Mouse (Mus musculus) embryonic facial prominence, embryonic 10.5 days (tissue): Measurements from ENCODE around the gene Defb48. TPM values are rescaled to one million over a fixed set of nuclear protein-coding genes. Genes with fewer than 3 reads are reported as not detected.

Experiments
- DNase-seq: peaks from one replicate; pipeline ENCODE4 v3.0.0-alpha.2; 2017; ENCODE audit warnings: low spot score
- H3K27ac ChIP-seq: fragments of 300-500 bp; sonication (generic); replicated peaks from 2 replicates; pipeline ENCODE4 v1.5.1; 2016; ENCODE audit warnings: mild to moderate bottlenecking
- H3K27me3 ChIP-seq: fragments of 300-500 bp; sonication (generic); replicated peaks from 2 replicates; pipeline ENCODE4 v1.6.1; 2016; ENCODE audit warnings: low read depth, mild to moderate bottlenecking; ENCODE audit not compliant: poor library complexity, severe bottlenecking
- H3K36me3 ChIP-seq: fragments of 300-500 bp; sonication (generic); replicated peaks from 2 replicates; pipeline ENCODE4 v1.6.1; 2016; ENCODE audit warnings: mild to moderate bottlenecking, moderate library complexity
- H3K4me1 ChIP-seq: fragments of 300-500 bp; sonication (generic); 2 replicates; pipeline ENCODE4 v1.6.1; 2016
- H3K4me3 ChIP-seq: fragments of 300-500 bp; sonication (generic); 2 replicates; pipeline ENCODE4 v1.5.1; 2016; ENCODE audit warnings: mild to moderate bottlenecking, moderate library complexity
- H3K9me3 ChIP-seq: fragments of 300-500 bp; sonication (generic); 2 replicates; pipeline ENCODE4 v1.6.1; 2016; ENCODE audit warnings: mild to moderate bottlenecking
- WGBS: fragments of 180-500 bp; shearing (Covaris S2); methylation state at CpG from one replicate; pipeline ENCODE4 v1.1.7; 2016; 5-methylcytosine and 5-hydroxymethylcytosine counted together
- polyA plus RNA-seq: library from polyadenylated mRNA; unstranded; fragments of >200 nt; fragmentation: Nextera tagmentation; extraction: Ambion mirVana; gene quantifications from 2 replicates; pipeline ENCODE4 v1.2.1, GENCODE M21; 2016

Defb48 gene
- polyA plus RNA-seq = not detected in 2 replicates

DNA sequence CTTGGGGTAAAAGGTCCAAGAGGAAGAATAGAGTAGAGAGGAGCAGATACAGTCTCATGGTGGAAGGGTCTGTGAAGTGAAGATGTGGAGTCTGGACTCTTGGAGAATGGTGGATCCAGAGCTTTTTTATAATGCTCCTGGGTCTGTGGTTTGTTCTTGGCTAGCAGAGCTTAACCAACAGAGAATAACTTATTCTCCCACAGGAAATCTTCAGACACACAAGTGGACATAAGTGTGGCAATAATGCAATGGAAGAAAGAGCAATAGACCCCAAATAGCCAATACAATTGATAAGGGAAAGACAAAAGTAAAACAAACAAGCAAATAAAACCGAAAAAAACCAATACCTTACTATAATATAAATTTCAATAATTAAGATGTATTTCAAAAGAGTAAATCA, at the start of gene Defb48:
Gene Defb48, minus strand, starts transcription at position 101 of the 400 bp plus-strand sequence.
- WGBS = 70% methylated on average over 1 of the region's 1 CpGs
- DNase-seq = no peak

DNA sequence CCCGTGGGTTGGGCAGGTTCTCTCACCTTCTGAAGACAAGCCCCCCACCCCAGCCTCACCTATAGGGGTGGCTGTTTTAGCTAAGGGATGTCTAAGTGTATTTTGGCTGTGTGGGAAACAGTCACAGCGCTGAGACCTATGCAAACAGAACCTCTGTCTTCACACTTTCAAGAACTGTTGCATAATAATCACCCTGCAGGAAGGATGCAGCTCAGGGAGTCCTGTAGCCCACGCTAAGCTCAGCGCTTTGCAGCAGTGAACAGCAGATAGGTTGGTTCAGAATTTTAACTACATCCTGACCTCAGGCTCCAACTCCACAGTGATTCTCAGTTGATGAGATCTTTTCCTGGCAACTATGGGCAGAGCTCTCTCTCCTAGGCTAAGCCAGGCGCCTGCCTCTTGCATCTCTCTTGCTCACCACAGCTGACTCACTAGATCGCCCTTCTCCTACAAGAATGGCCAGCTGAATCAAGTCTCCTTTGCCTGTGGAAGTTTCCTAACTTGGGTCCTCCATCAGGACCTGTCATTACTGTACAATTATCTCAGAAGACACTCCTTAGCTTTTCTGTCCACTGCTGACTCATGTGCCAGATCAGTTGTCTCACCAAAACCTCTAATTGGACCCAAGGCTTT, 36.3 kb upstream of the Defb48 start:
- DNase-seq = no peak
- H3K9me3 ChIP-seq = no peaks in the 10 kb centered on the region
- no peak overlapping the region for H3K27ac ChIP-seq
- no peak overlapping the region for H3K4me3 ChIP-seq
- 56% methylated on average over 6 of the region's 6 CpGs for WGBS
- no peaks in the 10 kb centered on the region for H3K36me3 ChIP-seq
- H3K4me1 ChIP-seq = no peaks in the 10 kb centered on the region
- H3K27me3 ChIP-seq = no peaks in the 10 kb centered on the region

More for the DNA sequence above, at the start of gene Defb48:
- no peak within 1 kb of the TSS for H3K4me3 ChIP-seq
- no peaks in the 10 kb centered on the region for H3K36me3 ChIP-seq
- H3K4me1 ChIP-seq = no peaks in the 10 kb centered on the region
- H3K9me3 ChIP-seq = no peaks in the 10 kb centered on the region
- no peaks in the 10 kb centered on the region for H3K27me3 ChIP-seq
- no peak within 1 kb of the TSS for H3K27ac ChIP-seq

DNA sequence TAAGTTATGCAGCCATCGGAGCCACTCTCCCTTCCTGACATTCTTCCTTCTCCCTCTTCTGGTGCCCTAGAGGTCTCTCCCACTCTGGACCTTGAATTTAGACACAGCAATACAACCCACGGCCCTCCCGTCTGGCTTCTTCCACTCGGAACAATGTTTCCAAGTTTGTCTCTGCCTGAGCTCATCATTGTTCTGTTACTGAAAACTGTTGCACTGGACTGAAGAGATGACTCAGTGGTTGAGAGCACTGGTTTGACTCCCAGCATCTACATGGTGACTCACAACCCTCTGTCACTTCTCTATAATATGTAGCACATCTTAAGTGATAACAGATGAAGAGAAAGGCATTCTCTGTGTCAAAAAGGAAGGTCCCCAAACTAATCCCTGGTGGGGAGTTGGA, 30.4 kb upstream of the Defb48 start:
- no peak overlapping the region for H3K4me3 ChIP-seq
- H3K4me1 ChIP-seq = no peaks in the 10 kb centered on the region
- no peaks in the 10 kb centered on the region for H3K27me3 ChIP-seq
- H3K36me3 ChIP-seq = no peaks in the 10 kb centered on the region
- H3K9me3 ChIP-seq = no peaks in the 10 kb centered on the region
- DNase-seq = no peak
- H3K27ac ChIP-seq = no peak overlapping the region
- WGBS = 86% methylated on average over 4 of the region's 4 CpGs

DNA sequence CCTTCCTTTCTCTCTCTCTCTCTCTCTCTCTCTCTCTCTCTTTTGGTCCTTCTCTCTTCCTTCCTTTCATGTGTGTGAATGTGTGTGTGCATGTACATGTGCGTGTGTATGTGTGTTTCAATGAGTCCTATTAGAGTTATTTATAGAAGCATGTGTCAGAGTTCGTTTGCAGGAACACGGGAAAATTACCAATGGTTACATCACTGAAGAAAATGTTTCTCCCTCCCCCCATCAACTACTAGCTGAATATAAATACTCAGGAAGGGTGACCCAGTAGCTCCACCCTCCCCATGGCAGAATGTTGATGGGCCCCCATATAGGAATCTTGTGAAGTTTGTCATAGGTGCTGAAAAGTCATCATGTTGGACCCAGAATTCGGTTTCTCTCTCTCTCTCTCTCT, 28.8 kb upstream of the Defb48 start:
- no peak overlapping the region for H3K4me3 ChIP-seq
- 87% methylated on average over 4 of the region's 4 CpGs for WGBS
- no peaks in the 10 kb centered on the region for H3K27me3 ChIP-seq

DNA sequence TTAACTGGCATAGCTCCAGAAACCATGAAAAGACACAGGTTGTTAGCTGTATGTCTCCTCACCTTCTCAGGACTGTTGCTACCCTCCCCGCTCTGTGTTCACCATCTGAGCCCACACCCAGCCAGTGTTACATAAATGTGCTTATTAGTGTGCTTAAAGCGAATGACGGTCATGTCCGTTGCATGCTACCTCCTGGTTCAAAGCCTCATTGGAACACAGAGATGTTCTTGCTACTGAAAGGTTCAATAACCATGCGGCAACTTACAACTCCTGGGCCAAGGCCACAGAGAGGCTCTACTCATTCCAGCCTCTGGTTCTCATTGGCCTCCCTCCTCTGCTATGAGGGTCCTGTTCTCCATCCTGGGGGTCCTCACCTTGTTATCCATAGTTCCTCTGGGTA, 27.2 kb upstream of the Defb48 start, which contains the start of gene Defb43:
Gene Defb43, plus strand, starts transcription at position 301 of the 400 bp plus-strand sequence.
- 95% methylated on average over 5 of the region's 5 CpGs for WGBS
- Histone ChIP-seq H3K27me3 (no peaks in the 10 kb centered on the region), H3K4me3 (no peak within 1 kb of the TSS), H3K9me3 (no peaks in the 10 kb centered on the region), H3K27ac (no peak within 1 kb of the TSS), H3K4me1 (no peaks in the 10 kb centered on the region), H3K36me3 (no peaks in the 10 kb centered on the region)
- no peak for DNase-seq

More for the DNA sequence above, 28.8 kb upstream of the Defb48 start:
- no peak for DNase-seq
- no peaks in the 10 kb centered on the region for H3K36me3 ChIP-seq
- H3K27ac ChIP-seq = no peak overlapping the region
- H3K4me1 ChIP-seq = no peaks in the 10 kb centered on the region
- no peaks in the 10 kb centered on the region for H3K9me3 ChIP-seq

DNA sequence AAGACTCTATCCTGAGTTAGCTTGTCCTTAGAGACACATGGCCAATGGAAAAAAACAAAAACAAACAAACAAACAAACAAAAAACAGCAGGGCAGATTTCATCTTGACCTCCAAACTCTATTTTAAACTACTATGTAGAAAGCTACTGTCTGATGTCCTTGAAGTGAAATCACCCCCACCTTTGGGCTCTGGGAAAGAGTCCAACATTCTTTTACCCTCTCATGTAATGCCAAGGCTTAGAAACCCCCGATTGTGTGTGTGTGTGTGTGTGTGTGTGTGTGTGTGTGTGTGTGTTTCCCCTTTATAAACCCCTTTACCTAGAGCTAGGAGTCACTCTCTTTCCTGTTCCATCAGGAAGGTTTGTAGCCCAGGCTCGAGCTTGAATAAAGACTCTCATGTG, 18.3 kb upstream of the Defb48 start:
- Histone ChIP-seq H3K27ac (no peak overlapping the region), H3K4me3 (no peak overlapping the region), H3K4me1 (no peaks in the 10 kb centered on the region), H3K9me3 (no peaks in the 10 kb centered on the region), H3K36me3 (no peaks in the 10 kb centered on the region), H3K27me3 (no peaks in the 10 kb centered on the region)
- 77% methylated on average over 2 of the region's 2 CpGs for WGBS
- no peak for DNase-seq

DNA sequence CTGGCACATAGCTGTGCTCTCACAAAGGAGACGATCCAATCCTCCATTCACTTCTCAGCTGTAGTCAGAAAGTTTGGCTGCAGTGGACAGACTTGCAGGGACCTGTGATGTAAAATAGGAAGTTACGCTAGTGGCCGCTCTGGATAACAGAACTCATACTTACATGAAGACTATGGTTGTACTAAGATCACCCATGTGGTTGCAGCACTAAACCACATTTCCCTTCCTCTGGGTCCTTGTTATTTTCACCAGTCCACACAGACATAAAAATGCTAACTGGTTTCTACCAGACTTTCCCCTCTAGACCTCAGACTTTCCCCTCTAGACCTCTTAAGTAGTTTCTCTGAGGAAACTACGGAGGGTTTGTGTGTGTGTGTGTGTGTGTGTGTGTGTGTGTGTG, 14.7 kb upstream of the Defb48 start:
- 90% methylated on average over 4 of the region's 4 CpGs for WGBS
- Histone ChIP-seq H3K9me3 (no peaks in the 10 kb centered on the region), H3K27ac (no peak overlapping the region), H3K4me1 (no peaks in the 10 kb centered on the region), H3K4me3 (no peak overlapping the region), H3K36me3 (no peaks in the 10 kb centered on the region), H3K27me3 (no peaks in the 10 kb centered on the region)
- DNase-seq = no peak

DNA sequence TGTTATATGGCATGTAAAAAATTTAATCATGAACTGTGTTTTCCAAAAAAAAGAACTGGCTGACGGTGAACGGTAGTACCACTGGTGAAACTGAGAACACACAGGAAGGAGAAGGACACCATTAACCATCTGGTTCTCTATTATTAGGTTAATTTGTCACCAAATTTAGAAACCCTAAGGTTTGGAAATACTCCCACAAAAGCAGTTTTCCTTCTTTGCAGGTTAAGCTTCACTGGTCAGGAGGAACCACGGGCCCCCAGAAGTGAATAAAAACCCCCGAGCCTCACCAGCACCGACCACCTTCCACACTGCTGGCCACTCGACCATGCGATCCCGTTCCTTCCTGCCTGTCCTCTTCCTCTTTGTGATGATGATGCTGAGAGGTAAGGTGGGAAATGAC, 13.5 kb upstream of the Defb48 start, which contains the start of gene Defb47:
Gene Defb47, plus strand, starts transcription at position 301 of the 400 bp plus-strand sequence.
- 90% methylated on average over 8 of the region's 8 CpGs for WGBS
- peaks cover 7% of the 10 kb centered on the region; the same call in 1 of the 2 replicates for H3K4me1 ChIP-seq
- H3K27me3 ChIP-seq = no peaks in the 10 kb centered on the region
- DNase-seq = no peak
- H3K4me3 ChIP-seq = no peak within 1 kb of the TSS
- no peaks in the 10 kb centered on the region for H3K9me3 ChIP-seq
- no peaks in the 10 kb centered on the region for H3K36me3 ChIP-seq
- no peak within 1 kb of the TSS for H3K27ac ChIP-seq

DNA sequence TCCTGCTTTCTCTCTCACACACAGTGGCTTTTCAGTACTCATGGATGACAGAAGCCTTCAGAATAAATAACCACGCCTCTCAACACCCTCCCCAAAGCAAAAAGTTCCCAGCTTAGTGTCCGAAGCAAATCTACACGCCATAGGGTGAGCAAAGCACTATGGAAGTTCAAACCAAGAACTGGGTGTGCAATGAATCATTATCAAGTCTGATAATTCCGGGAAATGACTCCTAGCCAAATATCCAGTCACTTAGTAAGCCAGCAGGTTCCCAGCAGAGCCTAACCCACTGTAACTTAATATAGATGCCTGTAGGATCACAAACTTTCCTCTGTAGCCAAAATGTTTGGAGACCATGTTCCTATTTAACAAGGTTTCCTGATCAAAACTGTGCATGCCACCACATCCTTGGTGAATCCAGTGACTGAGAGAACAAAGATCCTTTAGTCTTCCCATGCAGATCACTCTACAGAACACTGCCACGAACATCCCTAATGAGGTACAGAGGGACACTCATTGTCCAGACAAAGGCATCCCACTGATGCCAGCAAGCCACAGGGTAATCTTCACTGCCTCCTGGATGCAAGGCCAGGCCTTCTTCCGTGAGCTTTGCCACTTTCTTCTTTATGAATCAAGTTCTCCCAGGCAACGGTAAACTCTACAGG, 7.7 kb upstream of the Defb48 start:
- no peaks in the 10 kb centered on the region for H3K36me3 ChIP-seq
- peaks cover 7% of the 10 kb centered on the region; the same call in 1 of the 2 replicates for H3K4me1 ChIP-seq
- DNase-seq = no peak
- H3K4me3 ChIP-seq = no peak overlapping the region
- H3K27me3 ChIP-seq = no peaks in the 10 kb centered on the region
- 68% methylated on average over 7 of the region's 7 CpGs for WGBS
- H3K9me3 ChIP-seq = no peaks in the 10 kb centered on the region
- no peak overlapping the region for H3K27ac ChIP-seq

DNA sequence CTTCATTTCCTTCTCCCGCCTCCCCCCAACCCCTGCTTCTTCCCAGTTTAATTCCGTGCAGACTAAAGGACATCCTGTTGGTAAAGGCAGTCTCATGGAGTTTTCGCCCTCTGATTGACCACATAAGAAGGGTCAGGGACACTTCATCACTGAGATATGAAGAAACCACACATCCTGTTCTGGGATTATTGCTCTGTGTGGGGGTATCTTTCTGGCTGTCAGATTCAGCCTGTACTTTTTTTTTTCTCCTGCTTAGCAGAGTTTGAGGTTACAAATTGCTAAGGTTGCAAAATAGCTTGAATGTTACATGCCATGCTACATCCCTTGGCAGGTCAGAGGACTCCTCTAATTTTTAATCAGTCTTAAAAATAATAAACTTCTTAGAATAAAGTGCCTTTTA, 7.0 kb upstream of the Defb48 start:
- no peaks in the 10 kb centered on the region for H3K27me3 ChIP-seq
- DNase-seq = no peak
- WGBS = 79% methylated on average over 3 of the region's 3 CpGs
- no peaks in the 10 kb centered on the region for H3K9me3 ChIP-seq
- no peaks in the 10 kb centered on the region for H3K36me3 ChIP-seq
- peaks cover 7% of the 10 kb centered on the region; the same call in 1 of the 2 replicates for H3K4me1 ChIP-seq
- H3K4me3 ChIP-seq = no peak overlapping the region
- no peak overlapping the region for H3K27ac ChIP-seq

DNA sequence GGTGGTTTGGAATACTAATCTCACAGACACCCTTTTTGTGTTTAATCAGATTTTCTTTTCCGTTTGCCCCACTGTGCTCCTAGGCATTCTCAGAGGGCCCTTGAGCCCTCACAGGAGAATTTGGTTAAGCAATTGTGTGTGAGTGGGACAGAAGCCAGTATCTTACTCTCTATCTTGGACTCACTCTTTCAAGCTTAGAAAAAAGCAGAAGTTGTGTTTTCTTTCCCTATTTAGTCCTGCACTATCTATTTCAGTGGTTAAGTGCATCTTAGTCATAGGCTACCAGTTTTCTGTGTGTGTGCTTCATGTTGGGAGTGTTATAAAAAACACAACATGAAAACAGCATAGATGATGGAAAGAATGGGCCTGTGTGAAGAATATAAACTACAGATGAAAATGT, 4.5 kb downstream of the Defb48 start:
- 0 out of 2 replicates have a peak, but pooled peaks cover 2% of the 10 kb centered on the region for H3K4me1 ChIP-seq
- no peaks in the 10 kb centered on the region for H3K27me3 ChIP-seq
- 90% methylated on average over 1 of the region's 1 CpGs for WGBS
- H3K36me3 ChIP-seq = no peaks in the 10 kb centered on the region
- H3K4me3 ChIP-seq = no peak overlapping the region
- DNase-seq = no peak
- H3K27ac ChIP-seq = no peak overlapping the region
- no peaks in the 10 kb centered on the region for H3K9me3 ChIP-seq

DNA sequence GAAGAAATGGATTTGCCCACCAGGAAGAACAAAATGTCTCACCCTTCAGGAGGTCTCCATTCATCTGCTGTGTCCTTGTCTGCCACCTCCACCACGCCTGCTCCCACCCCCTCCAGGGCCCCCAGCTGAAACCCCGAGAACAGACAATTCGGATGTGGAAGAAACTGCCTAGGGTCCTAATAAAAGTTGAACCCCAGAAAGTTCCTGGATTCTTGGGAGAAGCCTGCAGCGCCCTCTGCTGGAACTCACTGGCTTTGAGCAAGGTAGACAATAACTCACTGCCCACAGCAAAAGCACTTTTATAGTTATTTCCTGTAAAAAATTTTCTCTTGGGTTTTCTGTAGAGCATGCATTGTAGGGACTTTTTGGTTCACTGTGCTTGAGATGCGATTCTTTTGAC, 9.3 kb downstream of the Defb48 start:
- Histone ChIP-seq H3K9me3 (no peaks in the 10 kb centered on the region), H3K27me3 (no peaks in the 10 kb centered on the region), H3K4me1 (peaks cover 13% of the 10 kb centered on the region; the same call in 1 of the 2 replicates), H3K4me3 (no peak overlapping the region), H3K36me3 (no peaks in the 10 kb centered on the region), H3K27ac (no peak overlapping the region)
- 17% methylated on average over 5 of the region's 5 CpGs for WGBS
- peak; percentile 73 for DNase-seq
